Mouse (Mus musculus): Measurements from ENCODE around the gene Gpc6.

DNA sequence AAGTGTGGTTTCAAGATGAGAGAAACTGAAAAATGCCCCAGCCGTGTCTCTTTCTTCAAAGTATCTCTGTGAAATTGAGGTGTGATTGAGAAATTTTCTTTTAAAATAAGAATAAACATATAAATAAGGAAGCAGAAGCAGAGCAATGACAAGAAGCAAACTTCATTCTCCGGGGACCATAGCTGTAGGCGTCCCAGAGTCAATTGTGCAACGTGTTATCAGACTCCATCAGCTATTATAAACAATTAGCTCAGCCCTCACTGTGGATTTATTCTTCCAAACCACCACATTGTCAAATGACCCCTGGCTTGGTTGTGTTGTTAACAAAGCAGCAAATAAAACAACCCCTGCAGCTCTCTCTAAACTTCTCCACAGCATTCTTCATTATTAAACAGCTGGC is 466.3 kb downstream of the Gpc6 start:
- TF ChIP-seq CTCF (IDR thresholded peaks at IDR 0.05; ENCODE audit: extremely low read depth, insufficient read depth, low read length) (no peak), POLR2A (IDR thresholded peaks at IDR 0.05; ENCODE audit: extremely low read depth, insufficient read depth, low read length) (no peak)

Measured in cortical plate, adult 2 months (tissue).